Mouse (Mus musculus) left cerebral cortex, adult 2 months (tissue): ENCODE measurements around the gene Cryba4. TPM values are rescaled to one million over a fixed set of nuclear protein-coding genes. Genes with fewer than 3 reads are reported as not detected.
A peak's percentile ranks its signal among the peaks of the same experiment; 100 is the strongest.

ENCODE experiments used
- DNase-seq, 2 experiments: peaks; one replicate each; pipeline ENCODE4 v3.0.0; 2021 to 2022; ENCODE audit warnings: low spot score in 2 of 2, mixed read lengths in 1 of 2; ENCODE audit errors: extremely low spot score in 1 of 2
- H3K27ac ChIP-seq: fragments of 200-600 bp; 2 replicates; pipeline ENCODE4 v1.8.1; 2022
- H3K4me3 ChIP-seq: fragments of 200-600 bp; 2 replicates; pipeline ENCODE4 v1.8.1; 2022
- CTCF ChIP-seq: fragments of 200-600 bp; IDR thresholded peaks from 2 replicates; pipeline ENCODE4 v1.8.1; 2022; ENCODE audit warnings: antibody characterized with exemption, mild to moderate bottlenecking, moderate library complexity
- intact Hi-C: fragments of 180-260 bp; cut with DNase I; formaldehyde crosslinking; loops from one replicate; pipeline ENCODE4 v1.15.1; 2025
- total RNA-seq, 2 experiments: library from RNA; stranded (reverse); gene quantifications; 2 replicates each; pipeline ENCODE4 v1.2.3; 2021

Cryba4 gene
- total RNA-seq, 2 experiments from 2014 or later, result 0.49 TPM; not detected in 1

GRCm38 (mm10) chr5:112275021-112275804 lies 22.9 kb upstream of the Cryba4 start:
- H3K27ac ChIP-seq, result no peak overlapping the region
- TF ChIP-seq CTCF, result no peak
- DNase-seq, result no peak
- intact Hi-C loops, result no loop called here
- H3K4me3 ChIP-seq, result peak overlapping the region; percentile 54

DNA sequence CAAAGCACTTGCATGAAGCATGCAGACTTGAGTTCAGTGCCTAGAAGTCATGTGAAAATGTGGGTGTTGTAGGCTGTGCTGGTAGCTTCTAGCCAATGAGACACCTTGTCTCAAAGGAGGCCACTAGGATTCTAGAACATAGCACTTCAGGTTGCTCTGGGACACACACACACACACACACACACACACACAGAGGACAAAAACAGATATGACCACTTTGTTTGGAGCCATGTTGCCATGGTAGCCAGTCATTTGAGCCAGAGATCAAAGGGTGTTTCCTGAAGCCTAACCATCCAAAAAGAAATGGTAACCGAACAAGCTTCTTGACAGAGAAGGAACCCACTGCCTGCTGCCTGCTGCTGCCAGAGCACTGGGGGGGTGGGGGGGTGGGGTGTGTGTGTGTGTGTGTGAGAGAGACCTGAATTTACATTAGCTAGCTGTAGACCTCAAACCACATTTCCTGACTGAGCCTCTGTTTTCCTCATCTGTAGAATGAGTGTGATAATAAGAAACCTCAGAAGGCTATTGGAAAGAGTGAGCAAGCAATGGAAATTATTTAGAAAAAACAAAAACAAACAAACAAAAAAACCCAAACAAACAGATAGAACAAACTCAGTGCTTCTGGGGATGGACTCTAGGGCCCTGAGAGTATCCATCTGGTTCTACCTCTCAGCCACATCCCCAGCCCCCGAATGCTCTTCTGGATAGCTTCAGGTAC lies 21.6 kb upstream of the Cryba4 start:
- intact Hi-C loops, result no loop called here

DNA sequence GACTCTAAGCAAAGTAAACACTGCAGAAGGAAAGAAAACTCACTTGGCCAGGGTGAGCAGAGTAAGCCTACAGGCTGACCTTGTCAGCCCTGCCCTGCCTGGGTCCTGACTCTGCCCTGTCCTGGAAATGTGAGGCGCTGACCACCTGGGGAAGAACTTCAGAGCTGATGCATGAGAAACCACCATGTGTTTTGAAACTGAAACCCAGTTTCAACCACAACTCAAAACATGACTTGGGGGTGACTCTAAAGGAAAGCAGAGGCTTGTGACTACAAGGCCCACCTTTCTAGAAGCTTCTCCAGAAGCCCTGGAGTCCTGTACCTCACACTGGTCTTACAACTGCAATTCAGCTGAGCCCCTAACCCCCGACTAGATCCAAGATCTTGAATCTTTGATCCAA lies 20.6 kb upstream of the Cryba4 start:
- no peak for DNase-seq
- H3K27ac ChIP-seq, result no peak overlapping the region
- TF ChIP-seq CTCF, result no peak
- no peak overlapping the region for H3K4me3 ChIP-seq
- intact Hi-C loops, result no loop called here

More for the DNA sequence above, 21.6 kb upstream of the Cryba4 start:
- TF ChIP-seq CTCF, result no peak
- DNase-seq, result no peak
- no peak overlapping the region for H3K27ac ChIP-seq
- H3K4me3 ChIP-seq, result no peak overlapping the region

DNA sequence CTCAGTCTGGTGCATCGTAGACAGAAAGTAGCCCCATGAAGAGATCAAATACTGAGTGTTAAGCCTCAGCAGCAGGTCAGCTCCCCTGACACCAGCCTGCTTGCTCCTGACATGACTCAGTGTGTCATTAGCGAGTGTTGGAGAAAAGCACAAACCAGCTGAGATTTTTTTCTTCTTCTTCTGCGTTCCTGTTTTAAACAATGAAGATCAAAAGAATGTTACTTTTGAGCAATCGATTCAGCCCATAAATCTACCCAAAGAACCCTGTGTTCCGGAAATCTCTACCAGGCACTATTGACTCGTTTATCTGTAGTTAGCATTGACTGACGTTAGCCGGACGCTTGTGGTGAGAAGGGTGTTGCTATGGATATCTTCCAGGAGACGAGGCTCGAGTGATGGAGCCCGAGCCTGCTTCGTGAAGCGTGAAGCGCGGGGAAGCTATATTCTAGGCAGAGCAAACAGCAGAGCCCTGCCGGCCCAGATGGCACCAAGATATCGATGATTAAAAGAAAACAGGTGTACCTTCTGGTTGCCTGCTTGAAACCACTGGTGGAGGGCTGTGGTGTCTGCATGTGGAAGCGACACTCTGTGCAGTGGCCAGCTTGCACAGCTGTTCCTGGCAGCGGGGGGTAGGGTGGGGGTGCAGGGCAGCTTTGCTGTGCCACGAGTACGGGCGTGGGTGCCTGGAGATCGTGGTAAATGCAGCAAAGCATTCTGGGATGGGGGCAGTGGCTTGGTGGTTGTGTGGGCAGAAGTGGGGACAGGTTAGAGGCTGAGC lies 18.6 kb upstream of the Cryba4 start:
- Histone ChIP-seq H3K27ac (peak overlapping the region; percentile 11), H3K4me3 (0 out of 2 replicates have a peak overlapping the region, but pooled peaks have one; percentile 9)
- intact Hi-C loops, result no loop called here
- peak; percentile 50 to 52 for DNase-seq
- TF ChIP-seq CTCF, result no peak

- intact Hi-C loops, result no loop called here
- no peak for DNase-seq
- H3K27ac ChIP-seq, result no peak overlapping the region
Measured at GRCm38 (mm10) chr5:112266011-112266777, 13.9 kb upstream of the Cryba4 start.

GRCm38 (mm10) chr5:112265515-112265914 lies 13.2 kb upstream of the Cryba4 start:
- Histone ChIP-seq H3K27ac (no peak overlapping the region), H3K4me3 (no peak overlapping the region)
- intact Hi-C loops, result no loop called here
- no peak for TF ChIP-seq CTCF
- no peak for DNase-seq

More at GRCm38 (mm10) chr5:112266011-112266777, 13.9 kb upstream of the Cryba4 start:
- no peak overlapping the region for H3K4me3 ChIP-seq
- TF ChIP-seq CTCF, result no peak

DNA sequence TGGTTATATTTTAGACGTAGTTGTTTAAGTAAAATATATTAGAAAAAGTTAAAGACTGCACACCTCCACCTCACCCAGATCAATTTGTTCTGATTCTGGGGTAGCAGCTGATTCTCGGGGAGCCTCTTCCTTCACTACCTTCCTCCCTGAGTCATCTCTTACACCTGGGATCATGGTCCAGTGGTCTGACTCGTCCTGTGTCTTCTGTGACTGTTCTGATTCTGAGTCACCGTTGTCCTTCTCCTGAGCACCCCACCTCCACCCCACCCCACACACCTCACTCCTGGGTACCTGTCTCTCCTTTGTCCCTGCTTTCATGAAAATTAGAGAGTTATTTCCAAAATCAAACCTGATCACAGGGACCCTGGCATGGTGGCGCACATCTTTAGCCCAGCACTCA lies 12.8 kb upstream of the Cryba4 start:
- no peak for TF ChIP-seq CTCF
- intact Hi-C loops, result no loop called here
- no peak overlapping the region for H3K4me3 ChIP-seq
- no peak for DNase-seq
- no peak overlapping the region for H3K27ac ChIP-seq

DNA sequence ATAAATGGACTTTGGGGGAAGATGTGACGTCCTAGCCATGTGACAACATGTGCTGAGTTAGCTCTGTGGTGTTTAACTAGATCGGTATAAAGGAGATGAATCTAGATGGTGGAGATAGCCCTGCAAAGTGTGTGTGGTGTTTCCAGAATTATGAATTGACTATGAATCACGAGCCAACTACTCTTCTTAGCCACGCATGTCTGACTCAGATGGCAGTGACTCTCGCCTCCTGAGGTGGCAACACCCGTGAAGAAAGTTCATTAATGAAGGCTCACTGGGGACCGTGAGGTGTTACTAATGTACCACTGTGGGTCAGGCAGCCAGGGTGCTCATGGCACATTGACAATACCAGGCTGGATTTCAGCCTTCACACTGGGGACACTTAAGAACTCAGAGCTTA lies 11.8 kb upstream of the Cryba4 start:
- intact Hi-C loops, result no loop called here
- Histone ChIP-seq H3K4me3 (no peak overlapping the region), H3K27ac (no peak overlapping the region)
- no peak for TF ChIP-seq CTCF
- DNase-seq, result no peak

- Histone ChIP-seq H3K27ac (no peak overlapping the region), H3K4me3 (no peak overlapping the region)
- no peak for DNase-seq
- intact Hi-C loops, result no loop called here
- TF ChIP-seq CTCF, result no peak
Measured at GRCm38 (mm10) chr5:112260818-112261217, 8.5 kb upstream of the Cryba4 start.

DNA sequence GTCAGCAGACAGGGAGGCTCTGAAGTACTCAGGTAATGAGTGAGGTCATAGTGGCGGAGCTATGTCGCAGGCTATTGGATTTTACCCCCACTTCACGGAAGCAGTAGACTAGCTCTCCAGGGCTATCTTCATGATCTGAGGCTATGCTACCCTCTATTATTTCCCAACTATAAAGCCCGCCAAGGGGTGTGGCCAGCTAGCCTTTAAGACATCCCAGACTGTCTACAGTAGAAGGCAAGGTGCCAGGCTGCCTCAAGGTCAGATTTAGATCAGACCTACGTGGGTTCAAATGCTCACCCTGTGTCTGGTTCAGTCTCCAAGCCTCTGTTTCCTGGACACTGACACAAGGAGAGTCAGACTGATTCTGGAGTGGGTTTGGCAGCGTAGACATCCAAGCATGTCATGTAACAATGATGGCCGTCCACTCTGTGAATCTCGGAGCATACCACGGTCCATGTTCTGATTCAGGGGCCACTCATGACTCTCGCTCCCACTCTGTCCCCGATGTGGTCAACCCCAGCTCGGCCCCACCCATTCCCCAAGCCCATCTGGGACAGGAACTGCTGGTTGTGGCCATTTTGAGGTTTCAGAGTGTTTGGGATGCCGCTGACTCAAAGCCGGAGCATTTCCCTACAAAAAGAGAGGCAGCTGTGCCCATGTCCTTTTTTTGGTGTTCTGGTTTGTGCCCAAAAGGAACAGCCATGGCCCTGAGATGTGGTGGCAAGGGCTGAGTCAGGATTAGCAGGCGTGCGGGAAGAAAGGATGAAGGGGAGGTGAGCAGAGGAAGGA lies 7.7 kb upstream of the Cryba4 start:
- no peak overlapping the region for H3K4me3 ChIP-seq
- no peak for DNase-seq
- H3K27ac ChIP-seq, result no peak overlapping the region
- no peak for TF ChIP-seq CTCF
- intact Hi-C loops, result no loop called here

- DNase-seq, result no peak
- intact Hi-C loops, result no loop called here
Measured at GRCm38 (mm10) chr5:112257896-112258295, 5.6 kb upstream of the Cryba4 start.

More at GRCm38 (mm10) chr5:112257896-112258295, 5.6 kb upstream of the Cryba4 start:
- no peak for TF ChIP-seq CTCF
- no peak overlapping the region for H3K27ac ChIP-seq
- no peak overlapping the region for H3K4me3 ChIP-seq
